Mouse (Mus musculus) kidney, embryonic 16.5 days (tissue): ENCODE measurements around the gene Lrrc49. TPM values are rescaled to one million over a fixed set of nuclear protein-coding genes. Genes with fewer than 3 reads are reported as not detected.
A peak's percentile ranks its signal among the peaks of the same experiment; 100 is the strongest.

Experiments used
- ATAC-seq: fragments of 200-750 bp; cut with Nextera tagmentation; 2 replicates; pipeline ENCODE4 v1.8.0; 2017; ENCODE audit warnings: moderate TSS enrichment; ENCODE audit not compliant: low FRiP score, low TSS enrichment
- H3K27ac ChIP-seq: fragments of 300-500 bp; sonication (generic); 2 replicates; pipeline ENCODE4 v1.5.1; 2014; ENCODE audit warnings: low read length
- H3K27me3 ChIP-seq: fragments of 300-500 bp; sonication (generic); 2 replicates; pipeline ENCODE4 v1.6.1; 2014; ENCODE audit warnings: low read length, control low read depth, mixed read lengths; ENCODE audit not compliant: insufficient read depth
- H3K36me3 ChIP-seq: fragments of 300-500 bp; sonication (generic); 2 replicates; pipeline ENCODE4 v1.6.1; 2014; ENCODE audit warnings: low read length, control low read depth, mixed read lengths; ENCODE audit not compliant: insufficient read depth
- H3K4me1 ChIP-seq: fragments of 300-500 bp; sonication (generic); 2 replicates; pipeline ENCODE4 v1.6.1; 2014; ENCODE audit warnings: low read length, control low read depth, mixed read lengths; ENCODE audit not compliant: insufficient read depth
- H3K4me2 ChIP-seq: fragments of 300-500 bp; sonication (generic); replicated peaks from 2 replicates; pipeline ENCODE4 v1.6.1; 2014; ENCODE audit warnings: low read depth, low read length
- H3K4me3 ChIP-seq: fragments of 300-500 bp; sonication (generic); 2 replicates; pipeline ENCODE4 v1.5.1; 2014; ENCODE audit warnings: mild to moderate bottlenecking, low read length
- H3K9ac ChIP-seq: fragments of 300-500 bp; sonication (generic); replicated peaks from 2 replicates; pipeline ENCODE4 v1.6.1; 2014; ENCODE audit warnings: low read length
- H3K9me3 ChIP-seq: fragments of 300-500 bp; sonication (generic); 2 replicates; pipeline ENCODE4 v1.6.1; 2016; ENCODE audit warnings: low read length, control low read depth
- WGBS: fragments of 180-500 bp; shearing (Covaris S2); extraction: QIAGEN DNeasy Blood & Tissue Kit; methylation state at CpG from one replicate; pipeline ENCODE4 v1.1.7; 2014; 5-methylcytosine and 5-hydroxymethylcytosine counted together
- polyA plus RNA-seq: library from polyadenylated mRNA; unstranded; fragments of >200 nt; fragmentation: Nextera tagmentation; extraction: Ambion mirVana; gene quantifications from 2 replicates; pipeline ENCODE4 v1.2.1, GENCODE M21; 2015

Lrrc49 gene
- polyA plus RNA-seq, 1 experiment from 2014 or later, result 16.7 TPM

DNA sequence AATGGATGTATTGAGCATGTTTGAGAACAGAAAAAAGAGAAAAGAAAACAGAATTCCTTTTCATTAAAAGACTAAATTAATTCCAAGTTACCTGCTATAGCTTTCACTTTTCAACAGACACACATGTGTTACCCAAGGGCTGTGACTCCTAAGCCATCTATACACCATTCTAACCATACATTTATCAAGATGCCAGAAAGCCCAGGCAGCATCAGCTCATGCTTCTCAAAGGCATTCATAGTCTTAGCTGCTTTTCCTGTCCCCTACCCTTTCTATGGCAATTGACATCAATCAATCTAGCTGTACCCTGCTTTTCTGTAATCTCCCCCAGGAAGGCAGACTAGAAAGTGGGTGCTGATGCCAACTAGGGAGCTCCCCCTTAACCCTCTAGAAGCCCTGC lies 34.4 kb downstream of the Lrrc49 start:
- Histone ChIP-seq H3K36me3 (no peaks in the 10 kb centered on the region), H3K27me3 (no peaks in the 10 kb centered on the region), H3K27ac (no peak overlapping the region), H3K4me1 (peaks cover 11% of the 10 kb centered on the region), H3K9me3 (no peaks in the 10 kb centered on the region), H3K4me3 (no peak overlapping the region), H3K4me2 (no peak overlapping the region), H3K9ac (no peak overlapping the region)
- ATAC-seq, result no peak

DNA sequence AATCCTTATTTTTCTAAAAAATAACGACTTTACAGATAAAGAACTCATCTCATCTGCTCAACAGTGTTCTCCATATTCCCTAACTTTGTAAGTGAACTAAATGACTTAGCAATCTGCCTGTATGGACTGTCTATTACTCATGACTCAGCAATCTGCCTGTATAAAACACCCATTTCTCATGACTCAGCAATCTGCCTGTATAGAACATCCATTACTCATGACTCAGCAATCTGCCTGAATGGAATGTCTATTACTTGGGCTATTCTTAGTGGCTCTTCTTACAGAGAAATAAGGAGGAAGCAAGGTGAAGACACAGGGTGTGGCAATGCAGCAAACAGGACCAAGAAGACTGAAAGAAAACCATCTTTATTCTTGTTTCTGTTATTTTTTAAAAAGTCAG lies 34.8 kb downstream of the Lrrc49 start:
- H3K4me3 ChIP-seq, result no peak overlapping the region
- 80% methylated on average over 1 of the region's 1 CpGs for WGBS
- no peaks in the 10 kb centered on the region for H3K9me3 ChIP-seq
- no peak overlapping the region for H3K27ac ChIP-seq
- no peak overlapping the region for H3K4me2 ChIP-seq
- no peak overlapping the region for H3K9ac ChIP-seq
- H3K4me1 ChIP-seq, result peaks cover 11% of the 10 kb centered on the region
- no peaks in the 10 kb centered on the region for H3K27me3 ChIP-seq
- no peaks in the 10 kb centered on the region for H3K36me3 ChIP-seq
- ATAC-seq, result no peak

- Histone ChIP-seq H3K36me3 (no peaks in the 10 kb centered on the region), H3K27ac (no peak overlapping the region), H3K9me3 (no peaks in the 10 kb centered on the region), H3K4me2 (no peak overlapping the region), H3K4me1 (peaks cover 11% of the 10 kb centered on the region), H3K9ac (no peak overlapping the region), H3K27me3 (no peaks in the 10 kb centered on the region), H3K4me3 (no peak overlapping the region)
- 91% methylated on average over 6 of the region's 6 CpGs for WGBS
- ATAC-seq, result no peak
These were observed 37.7 kb downstream of the Lrrc49 start for GRCm38 (mm10) chr9:60650277-60650676.

DNA sequence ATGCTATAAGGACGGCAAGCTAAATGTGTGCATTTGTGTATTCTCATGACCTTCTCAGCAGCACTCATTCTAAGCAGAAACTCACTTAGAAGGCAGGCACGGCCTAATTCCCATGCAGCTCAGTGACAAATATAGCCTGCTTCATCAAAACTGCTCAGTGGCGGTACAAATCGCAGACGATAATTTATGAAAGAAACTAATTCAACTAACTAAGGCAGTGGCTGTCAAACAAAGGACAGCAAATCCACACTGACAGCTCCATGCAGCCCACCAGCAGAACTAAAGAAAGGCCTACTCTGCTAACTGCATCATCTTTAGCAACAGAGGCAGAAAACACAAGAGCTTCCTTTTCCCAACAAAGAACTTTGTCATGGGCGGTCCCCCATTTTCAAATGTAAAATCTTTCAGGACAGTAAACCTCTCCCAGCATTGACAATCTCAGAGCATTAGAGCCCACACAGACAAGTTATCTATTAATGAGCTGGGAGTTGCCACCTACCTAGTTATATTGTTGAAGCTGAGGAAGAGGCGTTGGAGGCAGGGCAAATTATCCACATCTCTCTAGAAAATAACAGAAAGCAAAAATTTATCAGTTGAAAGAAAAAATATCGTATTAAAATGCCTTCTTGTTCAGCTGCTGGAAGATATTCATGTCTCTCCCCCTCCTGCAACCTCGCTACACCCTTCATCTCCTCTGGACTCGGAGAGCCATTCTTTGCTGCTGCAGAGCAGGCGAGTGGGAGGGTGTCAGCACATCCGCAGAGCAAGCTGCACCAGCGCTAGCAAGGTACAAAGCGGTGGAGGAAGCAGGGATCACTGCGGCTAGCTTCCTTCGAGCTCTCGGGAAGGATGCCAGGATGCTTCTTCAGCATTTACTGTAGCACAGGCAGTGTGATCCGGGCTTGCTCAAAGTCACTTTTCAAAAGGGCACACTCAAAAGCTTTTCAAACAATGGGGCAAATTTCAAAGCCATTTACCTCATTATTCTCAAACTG lies 38.7 kb downstream of the Lrrc49 start:
- no peaks in the 10 kb centered on the region for H3K27me3 ChIP-seq
- WGBS, result 41% methylated on average over 18 of the region's 18 CpGs
- no peak overlapping the region for H3K27ac ChIP-seq
- 0 out of 2 replicates have a peak overlapping the region, but pooled peaks have one; percentile 8 for H3K4me2 ChIP-seq
- H3K4me3 ChIP-seq, result no peak overlapping the region
- no peaks in the 10 kb centered on the region for H3K9me3 ChIP-seq
- H3K9ac ChIP-seq, result no peak overlapping the region
- ATAC-seq, result no peak; the same call in 1 of the 2 replicates
- H3K36me3 ChIP-seq, result no peaks in the 10 kb centered on the region
- H3K4me1 ChIP-seq, result peaks cover 11% of the 10 kb centered on the region

- ATAC-seq, result no peak
- no peak overlapping the region for H3K4me2 ChIP-seq
- no peak overlapping the region for H3K27ac ChIP-seq
- H3K9me3 ChIP-seq, result no peaks in the 10 kb centered on the region
- H3K4me3 ChIP-seq, result no peak overlapping the region
- no peaks in the 10 kb centered on the region for H3K4me1 ChIP-seq
- H3K9ac ChIP-seq, result no peak overlapping the region
- 39% methylated on average over 2 of the region's 2 CpGs for WGBS
- no peaks in the 10 kb centered on the region for H3K36me3 ChIP-seq
- no peaks in the 10 kb centered on the region for H3K27me3 ChIP-seq
These were observed 54.4 kb downstream of the Lrrc49 start for GRCm38 (mm10) chr9:60633601-60634000.

DNA sequence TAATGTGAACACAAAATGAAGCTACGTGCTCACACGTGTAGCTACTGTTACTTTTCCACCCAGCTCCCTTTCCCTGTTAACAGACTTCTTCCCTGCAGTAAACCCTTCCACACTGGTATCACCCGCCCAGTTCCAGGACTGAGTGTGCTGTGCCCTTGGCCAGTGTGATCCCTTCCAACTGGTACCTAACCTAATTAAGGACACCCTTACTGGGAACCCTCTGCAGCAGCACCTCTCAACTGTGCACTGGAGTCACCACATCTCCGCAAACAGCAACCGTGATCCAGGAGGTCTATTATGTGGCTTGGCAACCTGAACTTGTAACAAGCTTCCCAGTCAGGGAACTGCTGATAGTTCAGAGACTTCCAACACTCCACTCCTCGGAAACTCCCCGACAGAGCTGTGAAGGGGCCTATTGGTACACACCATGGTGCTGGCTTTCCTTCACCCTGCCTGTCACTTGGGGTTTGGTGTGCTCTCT lies 61.6 kb downstream of the Lrrc49 start:
- Histone ChIP-seq H3K4me2 (no peak overlapping the region), H3K9ac (no peak overlapping the region)
- 79% methylated on average over 7 of the region's 7 CpGs for WGBS

DNA sequence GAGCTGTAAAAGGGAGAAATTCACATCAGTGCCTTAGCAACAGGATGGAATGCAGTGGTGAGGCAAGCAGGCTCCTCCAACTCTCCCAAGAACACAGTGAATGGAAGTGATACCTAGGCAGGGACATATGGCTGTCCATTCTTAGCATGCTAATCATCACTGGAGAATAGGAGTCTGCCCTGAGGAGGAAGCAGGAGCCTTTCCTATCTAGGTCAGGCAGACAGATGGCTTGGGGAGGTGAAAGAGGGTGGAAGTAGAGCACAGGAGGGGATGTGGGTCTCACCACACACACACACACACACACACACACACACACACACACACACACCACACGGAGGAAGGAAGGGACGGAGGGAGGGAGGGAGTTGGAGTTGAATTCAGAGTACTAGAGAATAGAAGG lies 62.1 kb downstream of the Lrrc49 start:
- H3K27ac ChIP-seq, result no peak overlapping the region
- H3K27me3 ChIP-seq, result no peaks in the 10 kb centered on the region
- no peak overlapping the region for H3K4me2 ChIP-seq
- no peaks in the 10 kb centered on the region for H3K4me1 ChIP-seq
- H3K9ac ChIP-seq, result no peak overlapping the region
- no peak overlapping the region for H3K4me3 ChIP-seq
- no peak for ATAC-seq
- no peaks in the 10 kb centered on the region for H3K9me3 ChIP-seq
- 75% methylated on average over 2 of the region's 2 CpGs for WGBS
- no peaks in the 10 kb centered on the region for H3K36me3 ChIP-seq

More for the DNA sequence above, 61.6 kb downstream of the Lrrc49 start:
- Histone ChIP-seq H3K4me3 (no peak overlapping the region), H3K27me3 (no peaks in the 10 kb centered on the region), H3K4me1 (no peaks in the 10 kb centered on the region), H3K9me3 (no peaks in the 10 kb centered on the region), H3K36me3 (no peaks in the 10 kb centered on the region), H3K27ac (no peak overlapping the region)
- no peak for ATAC-seq

DNA sequence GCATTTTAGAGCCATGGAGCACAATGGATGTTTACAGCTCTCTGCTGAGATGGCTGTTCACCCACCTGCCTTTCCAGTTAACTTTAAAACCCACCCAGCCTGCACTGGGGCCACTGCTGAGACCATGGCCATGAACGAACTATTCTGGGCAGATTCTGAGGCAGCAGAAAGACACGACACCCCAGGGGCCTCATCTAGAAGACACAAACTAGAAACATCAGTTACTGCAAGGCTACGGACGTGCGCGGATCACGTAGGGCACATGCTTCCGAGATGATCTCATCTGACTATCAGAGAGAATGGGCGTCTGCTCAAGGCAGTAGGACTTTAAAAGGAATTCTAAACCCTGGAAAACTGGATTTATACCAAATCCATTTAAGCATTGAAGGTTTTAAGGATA lies 71.0 kb downstream of the Lrrc49 start:
- Histone ChIP-seq H3K4me3 (no peak overlapping the region), H3K9me3 (no peaks in the 10 kb centered on the region), H3K27me3 (no peaks in the 10 kb centered on the region), H3K9ac (no peak overlapping the region), H3K36me3 (peaks cover 2% of the 10 kb centered on the region; the same call in 1 of the 2 replicates), H3K27ac (no peak overlapping the region), H3K4me1 (no peaks in the 10 kb centered on the region), H3K4me2 (no peak overlapping the region)
- WGBS, result 73% methylated on average over 9 of the region's 9 CpGs
- ATAC-seq, result no peak

GRCm38 (mm10) chr9:60616359-60616758 lies 71.6 kb downstream of the Lrrc49 start:
- H3K9ac ChIP-seq, result no peak overlapping the region
- no peaks in the 10 kb centered on the region for H3K4me1 ChIP-seq
- H3K9me3 ChIP-seq, result no peaks in the 10 kb centered on the region
- no peak overlapping the region for H3K4me2 ChIP-seq
- no peaks in the 10 kb centered on the region for H3K27me3 ChIP-seq
- WGBS, result 73% methylated on average over 7 of the region's 7 CpGs
- H3K27ac ChIP-seq, result no peak overlapping the region
- H3K4me3 ChIP-seq, result no peak overlapping the region
- no peak for ATAC-seq
- peaks cover 2% of the 10 kb centered on the region; the same call in 1 of the 2 replicates for H3K36me3 ChIP-seq

DNA sequence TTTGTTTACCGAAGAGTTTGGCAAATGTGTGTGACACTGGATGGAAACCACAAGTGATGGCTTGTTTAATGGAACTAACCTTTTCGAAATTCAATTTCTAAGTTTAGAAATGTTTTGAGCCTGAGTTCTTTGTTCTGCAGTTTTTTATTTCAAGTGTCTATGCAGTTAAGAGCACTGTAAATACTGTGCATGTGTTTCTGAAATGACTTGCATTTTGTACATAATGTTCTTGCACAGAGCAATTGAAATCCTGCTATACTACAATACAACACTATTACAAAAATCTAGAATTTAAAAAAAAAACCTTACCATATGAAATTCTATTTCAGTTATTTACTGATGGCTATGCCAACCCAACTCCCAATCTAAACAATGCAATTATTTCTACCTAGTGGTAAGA lies 75.7 kb downstream of the Lrrc49 start:
- Histone ChIP-seq H3K4me3 (no peak overlapping the region), H3K4me1 (no peaks in the 10 kb centered on the region), H3K27me3 (no peaks in the 10 kb centered on the region), H3K9me3 (no peaks in the 10 kb centered on the region), H3K27ac (no peak overlapping the region), H3K4me2 (no peak overlapping the region), H3K36me3 (peaks cover 2% of the 10 kb centered on the region; the same call in 1 of the 2 replicates), H3K9ac (no peak overlapping the region)
- ATAC-seq, result no peak
- WGBS, result 89% methylated on average over 2 of the region's 2 CpGs
